Mouse (Mus musculus): ENCODE results near the gene Mef2a.

Gene Mef2a

GRCm38 (mm10) chr7:67210004-67210833 is 162.4 kb downstream of the Mef2a start:
- in situ Hi-C loops (cut with MboI, MseI), result no loop called here

GRCm38 (mm10) chr7:67208317-67208716 is 164.3 kb downstream of the Mef2a start:
- in situ Hi-C loops (cut with MboI, MseI), result loop anchor here (10.0 kb wide), 1 partner anchor 856 kb away; no protein-coding TSS in a partner anchor

GRCm38 (mm10) chr7:67207701-67208100 is 165.0 kb downstream of the Mef2a start:
- in situ Hi-C loops (cut with MboI, MseI), result loop anchor here (10.0 kb wide), 1 partner anchor 857 kb away; no protein-coding TSS in a partner anchor

- in situ Hi-C loops (cut with MboI, MseI), result loop anchor here (10.0 kb wide), 1 partner anchor 858 kb away; no protein-coding TSS in a partner anchor
These were observed 166.2 kb downstream of the Mef2a start for GRCm38 (mm10) chr7:67206496-67206895.

GRCm38 (mm10) chr7:67205734-67206425 is 166.8 kb downstream of the Mef2a start:
- in situ Hi-C loops (cut with MboI, MseI), result loop anchor here (10.0 kb wide), 1 partner anchor 859 kb away; no protein-coding TSS in a partner anchor

GRCm38 (mm10) chr7:67203625-67204024 is 169.0 kb downstream of the Mef2a start:
- in situ Hi-C loops (cut with MboI, MseI), result loop anchor here (10.0 kb wide), 1 partner anchor 861 kb away; no protein-coding TSS in a partner anchor

GRCm38 (mm10) chr7:67199412-67199811 is 173.2 kb downstream of the Mef2a start:
- in situ Hi-C loops (cut with MboI, MseI), result loop anchor here (5.0 kb wide), 1 partner anchor 377 kb away; no protein-coding TSS in a partner anchor

GRCm38 (mm10) chr7:67183786-67184185 is 188.9 kb downstream of the Mef2a start:
- in situ Hi-C loops (cut with MboI, MseI), result no loop called here
